Mouse (Mus musculus): ENCODE results near the gene Hist1h2af.

DNA sequence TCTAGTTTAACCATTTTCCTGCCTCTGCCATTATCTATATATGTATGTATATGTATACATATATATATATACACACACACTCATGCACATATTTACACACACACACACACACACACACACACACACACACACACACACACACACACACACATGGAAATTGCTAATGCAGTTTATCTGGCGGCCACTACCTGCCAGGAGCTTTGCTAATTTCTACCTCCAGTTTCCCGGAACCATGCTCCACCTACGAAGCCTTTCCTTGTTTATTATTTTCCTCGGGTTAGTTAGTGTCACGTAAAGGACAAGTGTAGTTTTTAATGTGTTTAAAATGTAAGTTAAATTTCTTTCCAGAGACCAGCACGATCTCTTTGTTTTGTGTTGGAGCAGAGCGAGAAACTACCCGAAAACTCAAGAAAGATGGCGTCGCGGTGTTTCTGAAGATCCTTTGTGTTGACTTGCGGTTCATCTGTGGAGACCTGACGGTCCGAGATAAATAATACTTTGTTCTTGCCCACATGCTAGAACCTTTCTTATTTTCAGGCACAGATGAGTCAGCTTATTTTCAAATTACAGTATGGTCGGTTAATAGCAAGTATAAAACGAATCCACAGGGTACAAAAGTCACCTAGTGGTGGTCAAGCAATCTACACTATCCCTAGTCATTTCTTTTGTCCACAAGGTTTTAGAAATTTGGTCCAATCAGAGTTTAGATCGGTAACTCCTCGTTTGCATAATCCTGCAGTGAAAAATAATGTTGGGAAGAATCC lies 29.2 kb downstream of the Hist1h2af start:
- TF ChIP-seq CTCF (IDR thresholded peaks at IDR 0.05; ENCODE audit: borderline replicate concordance, insufficient read depth, low read depth, low read length) = no peak
- TF ChIP-seq POLR2A (IDR thresholded peaks at IDR 0.05; ENCODE audit: borderline replicate concordance, insufficient read depth, low read length) = no peak

Measured in cerebellum, adult 2 months (tissue).